Mouse (Mus musculus): ENCODE data around the gene Otulin.
A peak's percentile ranks its signal among the peaks of the same experiment; 100 is the strongest.

The Otulin gene

DNA sequence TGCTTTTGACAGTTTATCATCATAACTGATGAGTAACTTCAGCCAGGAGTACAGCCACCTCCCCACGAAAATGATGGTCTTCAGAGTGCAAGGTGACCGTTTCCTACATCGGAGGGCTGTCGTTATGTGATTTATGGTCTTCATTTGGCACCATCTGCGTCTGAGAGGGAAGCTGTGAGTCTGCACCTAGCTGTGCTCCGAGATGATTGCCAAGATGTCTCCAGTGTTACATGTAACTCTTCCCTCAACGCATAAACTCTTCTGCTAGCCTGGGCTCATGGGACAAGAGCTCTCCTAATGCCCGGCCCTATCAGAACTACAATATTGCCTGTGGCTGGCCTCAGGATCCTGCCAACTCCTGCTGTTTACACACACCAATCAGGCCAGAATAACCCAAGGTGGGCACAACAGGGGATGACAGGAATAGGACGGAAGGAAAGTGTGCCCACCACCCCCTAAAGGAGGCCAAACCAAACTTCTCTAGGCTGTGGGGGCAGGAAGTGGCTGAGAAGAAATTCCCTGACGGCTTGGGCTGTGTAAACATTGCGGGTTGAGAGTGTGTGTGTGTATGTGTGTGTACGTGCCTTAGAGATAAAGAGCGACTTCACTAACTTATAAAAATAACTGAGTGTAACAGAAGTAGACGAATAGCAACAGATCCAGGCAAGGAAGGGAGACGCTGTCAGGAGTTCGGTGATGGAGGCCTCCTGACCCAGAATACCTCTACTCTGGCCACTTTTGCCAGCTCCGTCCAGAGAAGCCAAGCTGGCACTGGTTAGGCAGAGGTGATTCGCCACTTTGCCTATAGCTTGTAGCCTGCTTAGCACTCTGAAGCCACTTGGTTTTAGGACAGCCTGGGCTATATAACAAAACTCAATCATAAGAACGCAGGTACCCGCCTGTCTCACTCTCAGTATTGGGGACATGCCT, 126.4 kb downstream of the Otulin start:
- no peak for DNase-seq (ENCODE audit: low read depth, low spot score)

DNA sequence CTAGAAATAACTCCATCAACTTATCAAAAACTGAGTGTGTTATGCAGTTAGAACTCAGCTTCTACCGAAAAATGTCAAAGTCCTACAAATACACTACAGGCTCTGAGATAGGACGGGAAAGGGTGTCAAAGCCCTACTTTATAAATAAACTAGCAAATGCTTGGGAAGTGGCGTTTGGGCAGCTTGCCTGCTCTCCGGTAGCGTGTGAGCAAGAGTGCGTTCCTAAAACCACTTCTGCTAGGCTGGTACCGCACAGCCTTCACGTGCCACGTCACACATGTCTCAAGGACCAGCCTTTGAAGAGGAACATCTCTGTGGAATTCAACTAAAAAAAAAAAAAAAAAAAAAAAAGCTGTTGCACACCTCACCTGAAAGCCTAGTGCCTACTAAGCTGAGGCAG, 127.3 kb downstream of the Otulin start:
- DNase-seq (ENCODE audit: low read depth, low spot score) = peak; percentile 79

DNA sequence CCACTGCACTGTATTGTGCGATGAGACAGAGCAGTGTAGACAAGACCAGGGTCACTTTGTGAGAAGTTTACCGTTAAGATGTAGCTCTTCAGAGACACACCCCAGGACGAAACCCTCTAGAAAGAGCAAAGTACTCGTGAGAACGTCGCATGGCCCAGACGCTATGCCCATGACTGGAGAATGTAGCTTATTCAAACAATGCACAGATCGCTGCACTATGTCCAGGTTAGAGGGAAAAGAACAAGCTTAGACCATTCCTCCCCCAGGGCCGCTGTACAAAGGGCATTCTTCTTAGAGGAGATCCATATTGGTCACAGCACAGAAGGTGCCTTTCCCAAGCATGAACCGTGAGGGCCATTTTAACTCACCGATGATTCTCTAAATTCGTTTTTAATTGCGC, 128.2 kb downstream of the Otulin start:
- DNase-seq (ENCODE audit: low read depth, low spot score) = no peak

DNA sequence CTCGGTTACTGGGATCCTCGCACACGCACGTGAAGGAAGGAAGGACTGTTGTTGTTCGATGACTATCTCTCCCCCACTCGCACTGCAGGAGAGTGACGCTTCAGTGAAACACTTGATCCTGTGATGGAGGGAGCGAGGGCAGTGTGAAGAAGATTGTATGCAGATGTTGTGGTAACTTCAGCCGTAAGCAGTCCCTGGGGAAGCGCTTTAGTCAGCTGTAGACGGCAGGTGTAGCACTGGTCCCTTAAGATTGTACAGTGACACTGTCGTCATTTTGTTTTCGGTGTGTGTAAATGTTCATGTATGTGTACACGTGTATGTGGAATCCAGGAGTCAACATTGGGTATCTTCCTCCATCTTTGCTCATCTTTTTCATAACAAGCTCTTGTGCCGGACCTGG, 130.1 kb downstream of the Otulin start:
- DNase-seq (ENCODE audit: low read depth, low spot score) = no peak

GRCm38 (mm10) chr15:27498078-27498477, 132.4 kb downstream of the Otulin start:
- DNase-seq (ENCODE audit: low read depth, low spot score) = no peak

GRCm38 (mm10) chr15:27497300-27497997, 133.0 kb downstream of the Otulin start:
- DNase-seq (ENCODE audit: low read depth, low spot score) = no peak

- DNase-seq (ENCODE audit: low read depth, low spot score) = no peak
Measured at GRCm38 (mm10) chr15:27496596-27497299, 133.7 kb downstream of the Otulin start.

DNA sequence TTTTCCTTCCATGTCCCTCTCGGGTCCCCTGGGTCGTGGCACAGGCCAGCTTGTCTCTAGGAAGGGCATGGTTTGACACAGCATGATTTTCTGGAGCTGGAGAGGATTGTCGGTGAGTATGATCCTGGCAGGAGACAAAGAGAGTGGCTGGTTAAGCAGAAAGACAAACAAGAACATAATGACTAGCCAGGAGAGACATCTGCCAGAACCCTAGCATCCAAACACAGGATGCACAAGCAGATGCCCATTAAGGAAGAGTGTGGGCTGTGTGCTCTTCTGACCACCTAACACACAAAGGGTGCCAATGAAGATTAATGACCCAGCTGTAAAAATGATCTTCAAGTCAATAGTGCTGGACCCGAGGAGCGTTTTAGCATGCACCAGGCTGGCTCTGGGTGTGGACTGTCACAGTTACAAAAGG, 134.5 kb downstream of the Otulin start:
- peak; percentile 79 for DNase-seq (ENCODE audit: low read depth, low spot score)

GRCm38 (mm10) chr15:27493516-27493915, 137.0 kb downstream of the Otulin start:
- peak; percentile 55 for DNase-seq (ENCODE audit: low read depth, low spot score)

DNA sequence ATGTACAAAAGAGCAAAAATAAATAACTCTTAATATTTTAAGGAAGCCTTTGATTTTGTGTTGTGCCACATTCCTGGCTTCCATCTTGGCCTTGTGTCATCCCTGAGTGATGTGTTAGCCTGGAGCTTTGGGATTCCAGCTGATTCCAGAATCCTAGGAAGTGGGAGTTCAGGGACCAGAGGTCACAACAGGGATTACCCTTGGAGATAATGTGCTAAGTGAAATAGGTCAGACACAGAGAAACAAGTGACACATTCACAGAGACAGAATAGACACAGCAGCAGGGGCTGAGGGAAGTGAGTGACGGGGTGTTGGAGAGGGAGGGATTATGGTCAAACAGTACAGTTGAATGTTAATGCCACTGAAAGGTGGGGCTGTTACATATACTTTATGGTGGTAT, 137.8 kb downstream of the Otulin start:
- DNase-seq (ENCODE audit: low read depth, low spot score) = no peak
